Mouse (Mus musculus): ENCODE measurements around the gene Pcnx2.

The Pcnx2 gene

DNA sequence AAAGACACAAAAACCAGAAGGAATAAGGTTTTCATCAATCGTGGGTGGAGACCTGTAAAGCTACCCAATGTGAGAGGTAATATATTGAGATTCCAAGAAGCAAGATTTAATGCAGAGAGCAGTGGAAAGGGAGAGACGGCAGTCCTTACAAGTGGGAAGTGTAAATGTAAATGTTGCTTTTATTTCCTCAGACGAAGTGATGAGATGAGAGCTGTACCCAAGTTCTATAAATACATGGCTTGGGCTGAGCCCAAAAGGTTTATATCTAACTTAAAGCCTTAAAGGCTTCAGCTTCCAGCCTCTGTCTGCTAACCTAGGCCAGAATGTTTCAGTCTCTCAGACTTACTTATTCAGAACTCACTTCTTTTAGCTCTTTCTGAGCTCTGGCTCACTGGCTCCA, 8.2 kb downstream of the Pcnx2 start:
- no peak for DNase-seq

DNA sequence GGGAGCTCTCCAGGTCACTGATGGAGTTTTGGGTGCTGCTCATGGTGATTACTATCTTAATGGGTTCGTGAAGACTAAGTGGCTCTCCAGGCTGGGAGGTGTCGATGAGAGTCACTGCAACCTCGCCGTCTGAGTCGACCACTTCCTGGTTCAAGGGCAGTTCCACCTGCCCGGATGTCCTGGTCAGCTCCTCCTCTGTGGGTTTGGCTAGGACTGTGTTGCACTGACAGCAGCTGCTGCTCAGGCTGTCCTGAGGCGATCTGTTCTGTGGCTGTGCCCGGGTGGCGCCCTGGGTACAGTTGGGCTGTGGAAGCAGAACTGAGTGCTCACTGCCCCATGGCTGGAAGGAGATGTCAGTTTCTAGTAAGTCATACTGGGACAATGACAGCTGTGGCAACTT, 10.6 kb downstream of the Pcnx2 start:
- no peak for DNase-seq

DNA sequence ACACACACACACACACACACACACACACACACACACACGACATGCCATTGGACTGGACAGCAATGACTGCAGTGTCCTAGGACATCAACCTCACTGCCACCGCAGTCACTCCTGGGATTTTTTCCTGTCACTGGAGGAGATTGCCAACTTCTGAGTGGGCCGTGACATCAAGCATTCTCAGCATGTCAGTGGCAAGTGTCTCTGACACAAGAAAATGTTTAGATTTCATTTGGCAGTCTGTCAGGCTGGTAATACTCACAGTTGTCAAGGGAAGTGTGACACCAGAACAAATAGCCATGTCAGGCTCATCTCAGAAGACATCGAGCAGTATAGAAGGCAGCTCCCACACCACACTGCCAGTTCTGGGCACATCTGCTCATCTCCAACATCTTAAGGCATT, 17.7 kb downstream of the Pcnx2 start:
- no peak for DNase-seq

DNA sequence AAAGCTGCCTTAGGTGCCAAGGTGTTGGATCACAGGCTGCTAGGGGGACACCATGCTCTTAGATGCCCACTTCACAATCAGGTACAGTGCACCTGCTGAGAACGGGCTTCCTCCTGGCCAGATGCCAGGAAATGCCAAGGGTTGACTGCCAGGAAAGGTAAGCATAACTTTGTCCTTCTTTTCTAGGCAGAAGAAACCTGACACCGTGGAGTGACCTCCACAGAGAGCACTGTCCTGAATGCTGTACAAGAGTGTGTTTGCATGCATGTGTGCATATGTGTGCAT, 24.9 kb downstream of the Pcnx2 start:
- no peak for DNase-seq

DNA sequence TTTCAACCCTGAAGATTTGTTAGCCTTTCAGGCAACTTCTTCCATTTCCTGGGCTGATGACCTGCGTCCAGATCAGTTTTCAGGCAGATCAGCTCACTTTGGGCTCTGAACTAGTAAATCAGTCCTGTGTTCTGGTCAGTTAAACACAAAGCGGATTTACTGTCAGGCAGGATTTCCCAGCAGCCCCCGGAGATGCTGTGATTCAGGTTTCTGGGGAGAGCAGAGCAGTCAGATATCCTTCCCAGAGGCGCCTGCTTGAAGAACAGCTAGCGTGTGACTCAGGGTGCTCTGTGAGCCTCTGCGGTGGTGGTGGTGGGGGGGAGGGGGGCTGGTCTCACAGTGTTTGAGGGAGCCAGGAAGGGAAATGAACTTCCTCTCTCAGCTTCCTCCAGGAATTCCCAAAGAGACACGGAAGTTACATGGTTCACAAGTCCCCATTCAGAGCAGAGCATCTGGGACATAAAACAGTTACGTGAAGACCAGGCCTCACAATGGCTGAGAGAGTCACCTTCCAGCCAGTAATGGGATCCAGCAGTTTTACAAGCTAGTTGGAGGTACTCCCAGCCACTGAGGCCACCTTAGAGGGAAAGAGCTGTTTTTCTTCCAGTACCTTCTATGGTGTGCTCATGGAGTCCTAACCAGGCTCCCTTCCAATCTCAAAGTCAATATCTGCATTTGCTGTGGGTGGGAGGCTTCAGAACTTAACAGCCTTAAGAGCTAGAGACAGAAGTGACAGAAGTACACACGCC, 25.4 kb downstream of the Pcnx2 start:
- DNase-seq: no peak

DNA sequence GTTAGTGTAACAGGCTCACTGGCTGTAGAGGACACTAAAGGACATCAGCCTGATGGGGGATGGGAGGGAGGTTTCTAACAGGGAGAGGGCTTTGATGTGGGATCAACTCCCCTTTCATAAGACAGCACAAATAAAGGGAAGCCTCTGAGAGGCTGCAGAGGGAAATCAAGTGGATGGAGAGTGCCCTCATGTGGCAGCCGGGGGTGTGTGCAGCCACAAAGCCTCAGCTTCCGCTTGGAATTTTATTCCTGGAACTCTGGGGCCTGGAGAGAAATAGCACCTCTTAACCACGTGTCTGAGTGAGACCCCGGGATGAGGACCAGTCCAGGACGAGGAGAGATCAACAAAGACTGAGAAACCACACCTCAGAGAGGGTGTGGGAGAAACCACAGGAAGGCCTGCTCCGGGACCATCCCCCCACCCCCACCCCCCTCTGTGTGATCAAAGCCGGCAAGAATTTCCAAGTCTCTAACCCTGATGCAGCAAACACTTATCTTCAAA, 27.2 kb downstream of the Pcnx2 start:
- DNase-seq: peak; percentile 61 to 73

DNA sequence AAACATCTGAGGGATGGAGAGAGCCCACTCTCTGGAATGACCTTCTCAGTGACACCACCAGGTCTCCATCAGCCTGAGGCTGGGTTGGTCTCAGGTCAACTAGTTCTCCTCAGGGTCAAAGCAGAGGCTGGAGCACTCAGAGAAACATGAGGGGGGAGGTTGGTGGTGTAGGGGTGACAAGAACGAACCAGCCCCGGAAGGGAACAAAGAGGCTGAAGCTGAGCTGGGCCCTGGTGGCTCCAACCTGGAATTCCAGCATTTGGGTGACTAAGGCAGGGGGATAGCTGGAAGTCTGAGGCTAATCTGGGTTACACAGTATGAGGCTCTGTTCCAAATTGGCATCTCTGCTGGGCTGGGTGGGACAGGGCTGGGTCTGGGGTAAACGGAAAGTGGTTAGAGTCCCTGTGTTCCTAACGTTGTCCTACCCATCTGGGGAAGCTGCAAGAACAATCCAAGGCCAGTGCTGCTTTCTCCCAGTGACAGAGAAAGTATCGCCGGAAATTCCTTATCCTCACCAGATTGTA, 27.9 kb downstream of the Pcnx2 start:
- no peak for DNase-seq

DNA sequence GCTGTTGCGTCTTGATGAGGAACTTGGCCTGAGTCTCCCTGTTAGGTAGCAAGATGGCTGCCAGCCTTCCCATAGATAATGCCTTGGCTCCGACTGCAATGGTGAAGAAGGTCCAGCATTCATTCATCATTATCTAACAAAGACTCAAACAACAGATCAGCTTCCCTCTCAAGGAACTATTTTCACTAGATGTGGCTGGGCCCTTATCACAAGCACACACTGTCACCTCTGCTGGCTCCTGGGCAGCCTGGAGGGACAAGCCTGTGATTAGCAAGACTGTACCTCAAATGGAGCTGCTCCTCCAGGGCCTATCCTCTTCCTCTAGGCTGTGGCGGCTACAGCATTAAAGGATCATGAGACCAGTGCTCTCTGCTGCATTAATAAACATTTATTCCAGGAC, 28.4 kb downstream of the Pcnx2 start:
- no peak for DNase-seq

DNA sequence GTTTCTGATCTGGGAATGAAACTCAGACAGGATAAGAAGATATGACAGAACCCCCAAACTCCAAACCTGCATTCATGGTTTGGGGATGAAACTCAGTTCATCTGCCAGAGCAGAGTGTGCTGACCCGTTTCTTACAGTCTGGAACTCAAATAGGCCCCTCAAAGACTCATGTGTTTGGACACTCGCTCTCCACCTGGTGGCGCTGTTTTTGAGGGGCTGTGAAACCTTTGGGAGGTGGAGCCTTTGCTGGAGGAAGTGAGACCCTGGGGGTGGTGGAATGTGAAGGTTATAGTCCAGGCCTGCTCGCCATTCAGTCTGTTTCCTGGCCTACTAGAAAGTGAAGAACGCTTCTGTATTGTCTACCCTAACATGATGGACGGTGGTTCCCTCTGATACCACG, 29.6 kb downstream of the Pcnx2 start:
- no peak for DNase-seq

DNA sequence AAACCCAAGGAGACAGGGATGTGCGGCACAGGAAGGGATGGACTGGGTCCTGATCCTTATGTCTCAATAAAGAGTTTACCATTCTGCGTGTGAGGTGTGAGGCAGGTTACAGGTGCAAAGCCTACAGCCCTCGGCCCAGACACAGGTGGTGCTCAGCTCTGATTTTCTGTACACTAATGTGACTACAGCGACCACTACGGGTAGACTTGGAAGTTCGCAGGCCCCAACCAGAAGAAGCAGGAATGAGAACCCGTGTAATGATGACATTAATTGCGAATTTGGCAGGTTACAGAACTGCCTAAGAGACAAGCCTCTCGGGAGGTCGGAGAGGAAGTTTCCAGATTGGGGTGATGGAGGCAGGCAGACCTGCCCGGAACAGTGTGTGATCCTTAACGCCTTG, 32.0 kb downstream of the Pcnx2 start:
- DNase-seq: no peak

DNA sequence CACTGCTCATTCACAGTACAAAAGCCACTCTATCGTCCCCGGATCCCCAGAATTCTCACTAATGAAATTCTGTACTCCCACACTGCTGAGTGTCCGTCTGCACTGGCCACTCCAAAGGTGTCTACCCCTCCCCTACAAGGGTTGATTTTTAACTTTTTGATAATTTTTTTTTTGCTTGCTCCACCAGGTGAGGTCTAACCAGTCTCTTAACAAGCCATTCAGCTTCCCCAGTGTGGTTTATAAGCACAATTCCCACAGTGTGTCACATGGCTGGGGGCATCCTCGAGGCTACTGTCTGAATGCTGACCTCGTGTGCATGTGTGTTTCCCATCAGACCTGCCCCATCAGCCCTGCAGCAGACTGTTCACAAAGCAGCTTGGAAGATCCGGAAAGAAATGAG, 40.9 kb downstream of the Pcnx2 start:
- no peak for DNase-seq

DNA sequence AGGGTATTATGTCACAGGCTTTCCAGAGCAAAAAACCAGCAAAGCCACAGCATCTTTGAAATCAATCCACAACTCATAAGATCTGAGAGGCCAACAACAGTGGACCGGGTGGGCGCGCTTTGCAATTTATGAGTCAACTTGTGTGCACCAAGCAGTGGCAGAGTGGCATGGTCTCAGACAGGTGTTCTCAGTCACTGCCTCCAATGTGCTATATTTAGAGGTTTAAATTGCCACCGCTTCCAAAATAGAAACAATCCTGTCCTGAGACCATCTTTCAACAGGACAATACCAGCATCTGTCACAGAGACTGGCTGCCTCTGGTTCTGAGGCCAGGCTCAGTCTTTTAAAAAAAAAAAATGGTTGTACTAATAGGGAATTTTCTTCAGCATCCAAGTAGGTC, 42.0 kb downstream of the Pcnx2 start:
- DNase-seq: no peak

DNA sequence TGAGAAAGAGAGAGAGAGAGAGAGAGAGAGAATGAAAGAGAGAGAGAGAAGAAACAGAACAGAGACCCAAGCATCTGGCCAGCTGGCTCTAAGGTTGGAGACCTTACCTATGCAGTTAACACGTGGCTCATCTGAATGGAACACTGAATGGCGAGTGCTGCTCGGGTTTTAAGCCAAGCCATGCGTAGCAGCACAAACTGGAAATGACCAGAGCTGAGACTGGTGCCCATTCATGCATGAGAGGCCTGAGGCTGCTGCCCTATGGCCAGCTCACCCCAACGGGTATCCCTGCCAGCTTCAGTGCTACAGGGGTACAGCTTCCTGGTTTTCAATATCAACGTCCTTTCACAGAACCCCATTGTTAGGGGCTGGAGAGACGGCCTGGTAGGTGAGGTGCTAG, 43.7 kb downstream of the Pcnx2 start:
- no peak for DNase-seq

DNA sequence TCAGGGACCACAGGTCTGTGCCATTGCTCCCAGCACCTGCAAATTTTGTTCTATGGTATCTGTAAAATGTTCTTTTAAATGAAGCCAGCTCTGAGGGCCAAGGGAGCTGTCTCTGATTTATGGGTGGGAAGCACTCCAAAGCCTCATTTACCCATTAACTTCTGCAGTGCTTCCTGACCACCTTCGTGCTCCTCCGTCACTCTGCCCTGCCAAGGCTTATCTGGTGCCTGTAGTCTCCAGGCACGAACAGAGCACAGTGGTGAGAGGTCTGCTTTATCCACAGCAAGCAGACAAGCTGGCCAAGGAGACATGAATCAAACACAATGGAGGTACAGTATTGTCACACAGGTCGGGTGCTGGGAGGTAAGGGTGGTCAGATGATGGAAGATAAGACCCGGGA, 44.8 kb downstream of the Pcnx2 start:
- no peak for DNase-seq

DNA sequence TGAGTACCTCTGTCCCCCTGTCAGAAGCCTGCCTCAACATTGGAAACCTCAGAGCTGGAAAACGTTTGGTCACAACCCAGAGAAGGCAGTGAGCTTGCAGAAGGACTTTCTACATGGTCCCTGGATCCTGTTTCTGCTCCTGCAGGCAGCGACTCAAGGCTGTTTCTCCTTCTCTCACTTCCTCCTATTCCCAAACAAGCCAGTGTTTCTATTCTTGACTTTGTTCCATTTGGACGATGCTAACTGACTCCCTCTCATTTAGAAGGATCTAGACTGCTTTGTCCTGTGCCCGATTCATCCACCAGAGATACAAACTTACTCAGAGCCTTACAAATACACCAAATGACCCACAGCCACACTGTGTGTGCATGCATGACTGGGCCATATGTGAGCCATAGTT, 48.9 kb downstream of the Pcnx2 start:
- no peak for DNase-seq

DNA sequence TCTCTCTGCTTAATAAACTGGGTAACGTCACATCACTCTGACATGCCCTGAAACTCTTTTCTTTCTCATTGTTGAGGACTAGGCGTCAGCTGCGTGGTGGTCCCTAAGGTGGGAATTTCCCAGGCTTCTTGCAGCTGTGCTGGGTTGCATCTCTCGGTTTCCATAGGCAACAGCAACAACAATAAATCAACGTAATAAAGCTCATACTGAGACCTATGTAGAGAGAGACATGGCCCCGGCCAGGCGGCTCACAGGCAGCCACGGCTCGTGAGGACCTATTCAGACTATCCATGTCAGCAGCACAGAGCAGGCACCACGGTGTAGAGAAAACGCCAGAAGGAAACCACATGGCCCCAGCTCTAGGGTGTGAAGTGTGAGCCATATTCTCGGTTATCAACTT, 50.3 kb downstream of the Pcnx2 start:
- no peak for DNase-seq

DNA sequence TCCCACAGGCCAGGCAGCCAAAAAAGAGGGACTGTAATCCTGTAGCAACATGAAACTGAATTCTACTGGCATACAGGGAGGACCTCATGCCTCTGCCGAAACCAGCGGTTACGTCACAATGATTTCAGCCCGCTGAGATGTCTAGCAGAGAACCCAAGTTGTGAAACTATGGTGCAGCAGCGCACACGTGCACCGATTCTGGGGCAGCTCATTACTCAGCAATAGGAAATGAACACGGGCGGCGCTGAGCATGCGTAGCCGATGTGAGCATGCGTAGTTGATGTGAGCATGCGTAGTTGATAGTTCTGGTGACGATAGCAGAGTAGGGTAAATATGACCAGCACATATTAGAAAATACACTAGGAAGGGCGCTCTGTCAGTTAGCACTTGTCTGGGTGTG, 52.8 kb downstream of the Pcnx2 start:
- DNase-seq: no peak

DNA sequence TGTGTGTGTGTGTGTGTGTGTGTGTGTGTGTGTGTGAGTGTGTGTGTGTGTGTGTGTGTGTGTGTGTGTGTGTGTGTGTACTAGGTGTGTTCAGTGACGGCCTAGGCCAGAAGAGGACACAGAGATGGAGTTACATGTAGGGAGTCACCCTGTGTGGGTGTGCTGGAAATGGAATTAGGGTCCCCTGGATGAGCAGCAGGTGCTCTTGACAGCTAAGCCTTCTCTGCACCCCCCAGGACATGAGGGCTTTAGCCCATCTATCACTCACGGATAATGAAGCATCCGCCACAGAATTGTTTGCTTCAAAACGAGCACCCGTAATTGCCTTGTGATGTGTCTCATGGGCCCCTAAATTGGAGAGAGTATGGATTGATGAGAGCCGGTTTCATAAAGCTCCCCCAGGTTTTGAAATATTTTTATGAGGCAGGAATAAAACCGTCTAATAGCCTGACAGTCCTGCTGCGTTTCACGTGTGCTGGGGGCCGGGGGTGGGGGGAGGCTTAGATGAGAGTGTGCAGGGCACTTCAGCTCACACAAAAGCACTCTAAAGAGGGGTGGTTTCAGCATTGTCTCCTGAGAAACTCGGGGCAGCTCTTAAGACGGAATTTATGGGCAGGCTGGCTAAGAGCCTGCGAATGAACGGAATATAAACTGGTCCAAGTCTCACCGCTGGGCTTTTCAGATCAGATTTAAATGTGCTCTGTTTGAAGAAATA, 54.8 kb downstream of the Pcnx2 start:
- DNase-seq: no peak

DNA sequence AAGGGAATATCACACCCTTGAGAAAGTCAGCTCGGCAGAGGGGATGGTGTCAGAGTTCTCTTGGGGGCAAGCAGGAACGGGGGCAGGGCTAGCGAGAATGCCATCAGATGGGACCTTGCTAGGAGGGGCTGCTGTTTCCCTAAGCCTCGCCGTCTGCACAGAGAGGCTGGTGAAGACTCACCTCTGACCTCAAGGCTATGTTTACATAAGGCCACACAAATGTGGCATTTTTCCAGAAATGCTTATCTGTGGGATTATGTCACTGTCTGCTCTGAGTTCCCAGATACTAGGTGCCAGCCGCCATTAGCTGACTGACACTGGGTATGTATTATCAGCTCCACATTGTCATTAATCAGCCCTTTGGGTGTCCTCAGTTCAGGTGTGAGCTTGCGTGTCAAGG, 56.0 kb downstream of the Pcnx2 start:
- no peak for DNase-seq

DNA sequence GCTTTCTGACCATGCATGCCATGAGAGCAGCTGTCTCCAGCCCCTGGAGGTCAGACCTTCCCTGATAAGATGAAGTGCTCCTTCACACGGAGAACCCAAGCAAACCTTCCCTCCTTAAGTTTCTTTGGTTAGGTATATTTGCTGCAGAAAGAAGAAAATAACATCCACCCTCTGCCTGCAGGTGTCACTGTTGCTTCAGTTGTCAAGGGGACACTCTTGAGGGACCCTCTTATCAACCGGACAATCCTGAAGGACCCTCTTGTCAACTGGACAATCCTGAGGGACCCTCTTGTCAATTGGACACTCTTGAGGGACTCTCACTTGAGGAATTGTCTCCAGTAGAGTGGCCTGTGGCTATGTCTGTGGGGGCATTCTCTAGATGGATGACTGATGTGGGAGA, 73.4 kb downstream of the Pcnx2 start:
- DNase-seq: no peak

DNA sequence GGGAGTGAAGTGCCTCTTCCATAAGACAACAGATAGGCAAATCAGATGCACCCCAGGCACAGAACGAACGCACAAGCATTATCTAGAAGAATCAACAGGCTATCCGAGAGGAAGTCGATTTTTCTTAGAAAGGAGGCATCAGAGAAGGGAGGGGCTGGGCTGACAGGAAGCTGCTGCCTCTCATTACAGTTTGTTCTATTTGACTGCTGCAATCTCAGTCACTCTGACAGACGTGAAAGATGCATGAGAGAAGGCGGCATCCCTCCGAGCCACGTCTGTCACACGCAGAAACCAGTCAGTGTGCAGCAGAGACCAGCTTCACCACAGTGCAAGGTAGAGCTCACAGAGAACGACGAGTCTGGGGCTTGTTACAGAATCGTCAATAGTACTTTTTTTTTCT, 74.4 kb downstream of the Pcnx2 start:
- no peak for DNase-seq

DNA sequence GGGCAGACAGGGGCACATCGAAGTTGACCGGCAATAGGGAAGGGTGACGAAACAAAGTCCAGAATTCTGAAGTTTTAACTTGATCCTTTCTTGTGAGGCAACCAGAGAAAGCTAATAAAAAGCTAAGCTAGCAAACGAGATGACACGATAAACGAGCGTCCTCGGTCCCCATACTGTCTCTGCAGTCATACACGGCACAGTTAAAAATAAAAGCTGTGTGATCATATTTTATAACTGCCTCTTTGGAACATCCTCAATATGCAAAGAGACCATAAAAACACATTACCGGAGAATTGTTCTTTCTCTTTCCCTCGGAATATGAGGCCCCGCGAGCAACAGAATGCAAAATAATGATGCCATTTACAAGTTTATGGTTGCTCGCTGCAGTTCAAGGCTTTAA, 76.1 kb downstream of the Pcnx2 start:
- no peak for DNase-seq

DNA sequence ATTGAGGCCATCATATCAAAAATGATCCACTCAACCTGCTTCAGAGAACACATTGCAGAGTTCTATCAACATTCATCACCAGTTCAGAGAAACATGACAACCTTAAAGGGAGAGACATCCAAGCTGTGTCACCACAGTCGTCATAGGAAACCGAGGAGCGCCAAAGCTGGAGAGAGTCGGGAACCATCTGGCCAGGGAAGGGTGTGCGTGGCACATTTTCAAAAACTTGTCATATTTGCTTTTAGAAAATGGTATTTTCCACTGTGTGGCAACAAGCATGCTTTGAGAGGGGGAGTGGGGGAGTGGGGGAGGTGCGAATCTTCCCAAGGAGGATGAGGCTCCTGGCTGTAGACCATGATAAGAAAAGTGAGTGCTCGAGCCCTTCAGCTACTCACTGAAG, 78.3 kb downstream of the Pcnx2 start:
- DNase-seq: peak; percentile 25

DNA sequence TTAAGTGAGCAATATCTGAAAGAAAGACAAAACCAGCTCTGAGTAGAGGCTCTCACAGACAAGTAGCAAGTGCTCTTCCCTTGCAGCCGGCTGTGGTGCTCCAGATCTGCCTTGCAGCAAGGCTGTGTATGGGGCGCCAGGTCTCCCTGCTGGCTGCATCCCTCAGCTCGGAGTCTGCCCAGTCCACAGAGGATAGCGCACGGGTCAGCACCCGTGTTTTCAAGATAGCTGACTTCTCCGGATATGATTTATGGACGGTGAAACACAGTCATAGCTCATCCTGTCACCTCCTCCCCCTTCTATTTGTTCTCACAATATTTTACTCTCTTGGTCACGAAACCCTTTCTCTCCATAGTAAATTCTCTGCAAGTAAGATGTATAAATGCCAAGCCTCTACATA, 79.3 kb downstream of the Pcnx2 start:
- no peak for DNase-seq

DNA sequence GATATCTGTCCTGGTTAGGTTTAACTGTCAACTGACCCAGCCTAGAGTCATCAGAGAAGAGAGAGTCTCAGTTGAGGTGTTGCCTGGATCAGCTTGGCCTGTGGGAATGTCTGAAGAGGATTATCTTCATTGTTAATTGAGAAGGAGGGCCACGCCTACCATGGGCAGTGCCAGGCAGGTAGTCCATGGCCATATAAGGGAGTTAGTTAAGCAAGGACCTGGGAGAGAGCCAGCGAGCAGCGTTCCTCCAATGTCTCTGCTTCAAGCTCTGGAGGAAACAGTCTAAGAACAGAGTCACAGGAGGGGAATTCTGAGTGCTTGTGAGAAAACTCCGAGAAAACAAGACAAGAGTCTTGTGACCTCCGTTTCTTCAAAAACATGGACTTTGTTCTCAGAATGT, 81.4 kb downstream of the Pcnx2 start:
- no peak for DNase-seq
